Mouse (Mus musculus): ENCODE measurements around the gene Ccna1. TPM values are rescaled to one million over a fixed set of nuclear protein-coding genes. Genes with fewer than 3 reads are reported as not detected.
A peak's percentile ranks its signal among the peaks of the same experiment; 100 is the strongest.

Gene Ccna1
- polyA plus RNA-seq, 1 experiment from 2014 or later: 2.2 TPM

- H3K4me1 ChIP-seq (ENCODE audit: control insufficient read depth, insufficient read depth, low read length): no peaks in the 10 kb centered on the region
- WGBS: 91% methylated on average over 1 of the region's 1 CpGs
- H3K36me3 ChIP-seq (replicated peaks; ENCODE audit: control insufficient read depth, insufficient read depth, low read depth, low read length): no peaks in the 10 kb centered on the region
- H3K4me3 ChIP-seq (ENCODE audit: low read depth, low read length): no peak overlapping the region
- no peaks in the 10 kb centered on the region for H3K27me3 ChIP-seq (ENCODE audit: control insufficient read depth, insufficient read depth, low read length)
- no peaks in the 10 kb centered on the region for H3K9me3 ChIP-seq (replicated peaks; ENCODE audit: control insufficient read depth, low read length)
- ATAC-seq (replicated peaks; ENCODE audit: insufficient number of reproducible peaks, low FRiP score, low TSS enrichment, low read depth) (no peak), DNase-seq (ENCODE audit: low spot score) (no peak)
- no peak overlapping the region for H3K27ac ChIP-seq (replicated peaks; ENCODE audit: low read depth, low read length)
- no peak overlapping the region for H3K9ac ChIP-seq (replicated peaks; ENCODE audit: low read length)
- H3K4me2 ChIP-seq (ENCODE audit: low read depth, low read length): no peak overlapping the region
These were observed 32.0 kb downstream of the Ccna1 start for GRCm38 (mm10) chr3:55023347-55023746.

GRCm38 (mm10) chr3:55022247-55022646 is 33.1 kb downstream of the Ccna1 start:
- Histone ChIP-seq H3K27me3 (ENCODE audit: control insufficient read depth, insufficient read depth, low read length) (no peaks in the 10 kb centered on the region), H3K4me1 (ENCODE audit: control insufficient read depth, insufficient read depth, low read length) (no peaks in the 10 kb centered on the region), H3K27ac (replicated peaks; ENCODE audit: low read depth, low read length) (no peak overlapping the region), H3K9me3 (replicated peaks; ENCODE audit: control insufficient read depth, low read length) (no peaks in the 10 kb centered on the region), H3K36me3 (replicated peaks; ENCODE audit: control insufficient read depth, insufficient read depth, low read depth, low read length) (no peaks in the 10 kb centered on the region), H3K9ac (replicated peaks; ENCODE audit: low read length) (no peak overlapping the region), H3K4me2 (ENCODE audit: low read depth, low read length) (no peak overlapping the region), H3K4me3 (ENCODE audit: low read depth, low read length) (no peak overlapping the region)
- no peak for ATAC-seq (replicated peaks; ENCODE audit: insufficient number of reproducible peaks, low FRiP score, low TSS enrichment, low read depth)
- WGBS: 86% methylated on average over 1 of the region's 1 CpGs
- DNase-seq (ENCODE audit: low spot score): no peak

- H3K27ac ChIP-seq (replicated peaks; ENCODE audit: low read depth, low read length): no peak overlapping the region
- ATAC-seq (replicated peaks; ENCODE audit: insufficient number of reproducible peaks, low FRiP score, low TSS enrichment, low read depth) (no peak), DNase-seq (ENCODE audit: low spot score) (no peak)
- WGBS: 75% methylated on average over 4 of the region's 4 CpGs
- no peaks in the 10 kb centered on the region for H3K4me1 ChIP-seq (ENCODE audit: control insufficient read depth, insufficient read depth, low read length)
- H3K4me3 ChIP-seq (ENCODE audit: low read depth, low read length): no peak overlapping the region
- no peaks in the 10 kb centered on the region for H3K36me3 ChIP-seq (replicated peaks; ENCODE audit: control insufficient read depth, insufficient read depth, low read depth, low read length)
- no peak overlapping the region for H3K4me2 ChIP-seq (ENCODE audit: low read depth, low read length)
- H3K9ac ChIP-seq (replicated peaks; ENCODE audit: low read length): no peak overlapping the region
- H3K27me3 ChIP-seq (ENCODE audit: control insufficient read depth, insufficient read depth, low read length): no peaks in the 10 kb centered on the region
- H3K9me3 ChIP-seq (replicated peaks; ENCODE audit: control insufficient read depth, low read length): no peaks in the 10 kb centered on the region
These were observed 42.8 kb downstream of the Ccna1 start for GRCm38 (mm10) chr3:55012536-55012935.

- no peaks in the 10 kb centered on the region for H3K36me3 ChIP-seq (replicated peaks; ENCODE audit: control insufficient read depth, insufficient read depth, low read depth, low read length)
- no peaks in the 10 kb centered on the region for H3K9me3 ChIP-seq (replicated peaks; ENCODE audit: control insufficient read depth, low read length)
- 27% methylated on average over 7 of the region's 7 CpGs for WGBS
- H3K4me2 ChIP-seq (ENCODE audit: low read depth, low read length): no peak overlapping the region
- DNase-seq (ENCODE audit: low spot score) (peak; percentile 84), ATAC-seq (replicated peaks; ENCODE audit: insufficient number of reproducible peaks, low FRiP score, low TSS enrichment, low read depth) (no peak)
- no peak overlapping the region for H3K4me3 ChIP-seq (ENCODE audit: low read depth, low read length)
- no peak overlapping the region for H3K9ac ChIP-seq (replicated peaks; ENCODE audit: low read length)
- no peak overlapping the region for H3K27ac ChIP-seq (replicated peaks; ENCODE audit: low read depth, low read length)
- no peaks in the 10 kb centered on the region for H3K4me1 ChIP-seq (ENCODE audit: control insufficient read depth, insufficient read depth, low read length)
- no peaks in the 10 kb centered on the region for H3K27me3 ChIP-seq (ENCODE audit: control insufficient read depth, insufficient read depth, low read length)
These were observed 43.6 kb downstream of the Ccna1 start for GRCm38 (mm10) chr3:55011681-55012080.

GRCm38 (mm10) chr3:55008965-55009741 is 46.1 kb downstream of the Ccna1 start:
- WGBS: 74% methylated on average over 6 of the region's 6 CpGs
- H3K4me1 ChIP-seq (ENCODE audit: control insufficient read depth, insufficient read depth, low read length): no peaks in the 10 kb centered on the region
- no peaks in the 10 kb centered on the region for H3K36me3 ChIP-seq (replicated peaks; ENCODE audit: control insufficient read depth, insufficient read depth, low read depth, low read length)
- no peaks in the 10 kb centered on the region for H3K27me3 ChIP-seq (ENCODE audit: control insufficient read depth, insufficient read depth, low read length)
- H3K4me3 ChIP-seq (ENCODE audit: low read depth, low read length): no peak overlapping the region
- no peak overlapping the region for H3K9ac ChIP-seq (replicated peaks; ENCODE audit: low read length)
- DNase-seq (ENCODE audit: low spot score) (no peak), ATAC-seq (replicated peaks; ENCODE audit: insufficient number of reproducible peaks, low FRiP score, low TSS enrichment, low read depth) (no peak)
- H3K4me2 ChIP-seq (ENCODE audit: low read depth, low read length): no peak overlapping the region
- H3K27ac ChIP-seq (replicated peaks; ENCODE audit: low read depth, low read length): no peak overlapping the region
- no peaks in the 10 kb centered on the region for H3K9me3 ChIP-seq (replicated peaks; ENCODE audit: control insufficient read depth, low read length)

- 64% methylated on average over 4 of the region's 4 CpGs for WGBS
- no peak overlapping the region for H3K9ac ChIP-seq (replicated peaks; ENCODE audit: low read length)
- DNase-seq (ENCODE audit: low spot score): no peak
- no peaks in the 10 kb centered on the region for H3K36me3 ChIP-seq (replicated peaks; ENCODE audit: control insufficient read depth, insufficient read depth, low read depth, low read length)
- no peaks in the 10 kb centered on the region for H3K27me3 ChIP-seq (ENCODE audit: control insufficient read depth, insufficient read depth, low read length)
- no peaks in the 10 kb centered on the region for H3K9me3 ChIP-seq (replicated peaks; ENCODE audit: control insufficient read depth, low read length)
- H3K4me1 ChIP-seq (ENCODE audit: control insufficient read depth, insufficient read depth, low read length): no peaks in the 10 kb centered on the region
- H3K4me3 ChIP-seq (ENCODE audit: low read depth, low read length): no peak overlapping the region
- ATAC-seq (replicated peaks; ENCODE audit: insufficient number of reproducible peaks, low FRiP score, low TSS enrichment, low read depth): no peak
- H3K27ac ChIP-seq (replicated peaks; ENCODE audit: low read depth, low read length): no peak overlapping the region
- H3K4me2 ChIP-seq (ENCODE audit: low read depth, low read length): no peak overlapping the region
These were observed 51.3 kb downstream of the Ccna1 start for GRCm38 (mm10) chr3:55004036-55004435.

- H3K36me3 ChIP-seq (replicated peaks; ENCODE audit: control insufficient read depth, insufficient read depth, low read depth, low read length): no peaks in the 10 kb centered on the region
- no peak overlapping the region for H3K27ac ChIP-seq (replicated peaks; ENCODE audit: low read depth, low read length)
- 67% methylated on average over 4 of the region's 4 CpGs for WGBS
- DNase-seq (ENCODE audit: low spot score) (no peak), ATAC-seq (replicated peaks; ENCODE audit: insufficient number of reproducible peaks, low FRiP score, low TSS enrichment, low read depth) (no peak)
- H3K9ac ChIP-seq (replicated peaks; ENCODE audit: low read length): no peak overlapping the region
- no peaks in the 10 kb centered on the region for H3K4me1 ChIP-seq (ENCODE audit: control insufficient read depth, insufficient read depth, low read length)
- no peaks in the 10 kb centered on the region for H3K27me3 ChIP-seq (ENCODE audit: control insufficient read depth, insufficient read depth, low read length)
- no peak overlapping the region for H3K4me2 ChIP-seq (ENCODE audit: low read depth, low read length)
- no peak overlapping the region for H3K4me3 ChIP-seq (ENCODE audit: low read depth, low read length)
- no peaks in the 10 kb centered on the region for H3K9me3 ChIP-seq (replicated peaks; ENCODE audit: control insufficient read depth, low read length)
These were observed 53.6 kb downstream of the Ccna1 start for GRCm38 (mm10) chr3:55001677-55002076.
